In genomic region chr14:79269551-79269950, GRCm38 (mm10) we compare ENCODE assay signal across 19 mouse cellular contexts. TPM values are rescaled to one million over a fixed set of nuclear protein-coding genes. Genes with fewer than 3 reads are reported as not detected.
DNase-seq lines count a peak whose midpoint lies in the region; ATAC-seq and TF ChIP-seq lines count a peak whose summit lies in the region.
"Had no signal": no experiment of that assay in that cellular context is flagged by ENCODE, and none has a peak within 500 bp of the region (broad histone marks: within the 10 kb centered on the region; RNA-seq: fewer than 3 reads in every experiment).

No protein-coding gene starts in this region.

- H3K4me3 ChIP-seq in heart, postnatal 0 days (ENCODE audit: low read depth, low read length) = no peak overlapping the region
- H3K4me3 ChIP-seq in liver, adult 2 months (ENCODE audit: insufficient read depth, low read depth, low read length) = no peak overlapping the region
- H3K4me3 ChIP-seq: erythroblast, embryonic 14.5 days; midbrain, embryonic 10.5 days; myocyte had no signal

- WGBS in heart, postnatal 0 days = 29% methylated on average over 1 of the region's 1 CpGs
- 90% methylated on average over 1 of the region's 1 CpGs for WGBS in liver, adult 2 months

- no peak for TF ChIP-seq CTCF in heart, postnatal 0 days (IDR thresholded peaks at IDR 0.05; ENCODE audit: low read depth)
- no peak for TF ChIP-seq CTCF in liver, adult 2 months (IDR thresholded peaks at IDR 0.05; ENCODE audit: low read depth, low read length)

- no peak overlapping the region for H3K9ac ChIP-seq in heart, postnatal 0 days (replicated peaks; ENCODE audit: low read depth, low read length)
- no peak overlapping the region for H3K9ac ChIP-seq in liver, adult 2 months (ENCODE audit: low read depth, low read length)
- H3K9ac ChIP-seq: liver, postnatal 0 days had no signal

- DNase-seq in heart, postnatal 0 days (ENCODE audit: low spot score) = peak; percentile 39
- DNase-seq in heart, adult 11 months = no peak
- peak; percentile 15 for DNase-seq in liver, adult 2 months (ENCODE audit: extremely low read depth, low read depth, low spot score)
- DNase-seq in liver (no peak), adipocyte (ENCODE audit: low spot score) (peak; percentile 83)
- peak; percentile 58 for DNase-seq in kidney, postnatal 14 days
- DNase-seq in spleen, adult 12 weeks (ENCODE audit: low spot score) = no peak
- DNase-seq: cerebellum, adult 2 months; liver, postnatal 0 days had no signal

- peak; percentile 57; the same call in 1 of the 2 replicates for ATAC-seq in heart, postnatal 0 days (ENCODE audit: insufficient read depth, low read depth)
- ATAC-seq: hindbrain, embryonic 16.5 days; liver, postnatal 0 days; Patski had no signal

- H3K36me3 ChIP-seq in heart, postnatal 0 days (replicated peaks; ENCODE audit: control insufficient read depth, insufficient read depth, low read length) = no peaks in the 10 kb centered on the region
- H3K36me3 ChIP-seq in liver, adult 2 months (ENCODE audit: control insufficient read depth, insufficient read depth, low read length) = no peaks in the 10 kb centered on the region
- H3K36me3 ChIP-seq: midbrain, embryonic 10.5 days had no signal

- peaks cover 15% of the 10 kb centered on the region; the same call in 1 of the 2 replicates for H3K4me1 ChIP-seq in heart, postnatal 0 days (ENCODE audit: control insufficient read depth, insufficient read depth)
- H3K4me1 ChIP-seq in liver, adult 2 months (ENCODE audit: control insufficient read depth, insufficient read depth, low read length) = no peaks in the 10 kb centered on the region

- peak overlapping the region; percentile 67 for H3K27ac ChIP-seq in heart, postnatal 0 days (ENCODE audit: low read depth)
- H3K27ac ChIP-seq in liver, adult 2 months (replicated peaks; ENCODE audit: insufficient read depth, low read depth, low read length) = no peak overlapping the region
- H3K27ac ChIP-seq: midbrain, embryonic 10.5 days had no signal

- no peaks in the 10 kb centered on the region for H3K79me2 ChIP-seq in liver, adult 2 months (ENCODE audit: control insufficient read depth, insufficient read depth, low read length)

- H3K9me3 ChIP-seq in heart, postnatal 0 days (replicated peaks; ENCODE audit: control insufficient read depth, low read length) = no peaks in the 10 kb centered on the region; the same call in 1 of the 2 replicates
- H3K9me3 ChIP-seq: midbrain, embryonic 10.5 days had no signal

- no peak for TF ChIP-seq EP300 in heart, postnatal 0 days (IDR thresholded peaks at IDR 0.05; ENCODE audit: low read depth)

- no peaks in the 10 kb centered on the region for H3K27me3 ChIP-seq in heart, postnatal 0 days (ENCODE audit: control insufficient read depth, insufficient read depth, low read length)
- H3K27me3 ChIP-seq in liver, adult 2 months (ENCODE audit: control insufficient read depth, insufficient read depth, low read length) = no peaks in the 10 kb centered on the region
- H3K27me3 ChIP-seq: Patski had no signal

- no peak overlapping the region for H3K4me2 ChIP-seq in heart, postnatal 0 days (ENCODE audit: low read depth, low read length)

- TF ChIP-seq POLR2A in liver, adult 2 months (IDR thresholded peaks at IDR 0.05; ENCODE audit: extremely low read depth, insufficient read depth, low read length) = no peak

RNA-seq across cellular contexts. Expression of gene Zfp957, which starts 22.4 kb away (rescaled TPM):
- total RNA-seq in heart, postnatal 0 days (2014; rRNA removed; ENCODE audit: low replicate concordance) = not detected in 2 replicates
- polyA plus RNA-seq in heart, postnatal 0 days (2015; fragmentation: Nextera tagmentation; extraction: Ambion mirVana) = not detected in 2 replicates
- not detected in 2 replicates for total RNA-seq in liver, adult 2 months (2014; rRNA removed)
- polyA plus RNA-seq in liver, adult 2 months (2012; rRNA removed) = not detected in 2 replicates
- total RNA-seq: adrenal gland, adult 18-20 months had no signal
- polyA plus RNA-seq: brain, embryonic 14.5 days; cerebellum, adult 2 months; cortical plate, adult 2 months; erythroblast, embryonic 14.5 days; gonadal fat pad, adult 2 months; hindbrain, embryonic 16.5 days; limb, embryonic 11.5 days; liver, postnatal 0 days; midbrain, embryonic 10.5 days; myocyte had no signal

RNA-seq across cellular contexts. Expression of gene Rgcc, which starts 31.9 kb away (rescaled TPM):
- total RNA-seq in heart, postnatal 0 days (2014; rRNA removed; ENCODE audit: low replicate concordance) = 21.4 and 43.4 TPM in 2 replicates
- polyA plus RNA-seq in heart, postnatal 0 days (2015; fragmentation: Nextera tagmentation; extraction: Ambion mirVana) = 43.6 and 51.8 TPM in 2 replicates
- total RNA-seq in liver, adult 2 months (2014; rRNA removed) = 0.18 and 0.94 TPM in 2 replicates
- polyA plus RNA-seq in liver, adult 2 months (2012; rRNA removed) = 0.54 and 0.61 TPM in 2 replicates

Comparison
In these comparisons a context has a peak if more than half of its experiments do, and no peak if none do; other contexts are left out.
1. DNase-seq: peak in heart, postnatal 0 days (single experiment), liver, adult 2 months (single experiment), adipocyte (single experiment) and kidney, postnatal 14 days (single experiment); none in heart, adult 11 months (single experiment), liver (single experiment) and spleen, adult 12 weeks (single experiment).
2. RNA of gene Rgcc, which starts 31.9 kb away (total RNA-seq): 21.4 to 43.4 TPM in heart, postnatal 0 days; 0.18 to 0.94 TPM in liver, adult 2 months; every median in the first group is over 10 times any median in the second.